Mouse (Mus musculus) urinary bladder, adult 2 months (tissue): ENCODE results near the gene Ndufa9. TPM values are rescaled to one million over a fixed set of nuclear protein-coding genes. Genes with fewer than 3 reads are reported as not detected.

ENCODE experiments used
- polyA plus RNA-seq: library from polyadenylated mRNA; depleted of rRNA; stranded (reverse); fragments of >200 nt; gene quantifications from 2 replicates; pipeline ENCODE4 v1.2.3, GENCODE M21; 2012; rRNA removed

Gene Ndufa9
- polyA plus RNA-seq, 1 experiment, result 100 TPM

Other genes with a start within 250 kb of the Ndufa9 start
- 1.3 and 1.7 TPM in 2 replicates for gene Kcna1, start 202.8 kb downstream of the Ndufa9 start, polyA plus RNA-seq
- gene Kcna6, start 108.5 kb downstream of the Ndufa9 start, polyA plus RNA-seq, result 4.2 and 4.8 TPM in 2 replicates
- 0.03 and 0.06 TPM in 2 replicates for gene Akap3, start 4.0 kb upstream of the Ndufa9 start, polyA plus RNA-seq
- gene Dyrk4, start 72.7 kb upstream of the Ndufa9 start, polyA plus RNA-seq, result 0.03 and 0.06 TPM in 2 replicates
- 2.4 and 3.6 TPM in 2 replicates for gene Rad51ap1, start 90.5 kb upstream of the Ndufa9 start, polyA plus RNA-seq
- gene D6Wsu163e, start 90.8 kb upstream of the Ndufa9 start, polyA plus RNA-seq, result 14.3 and 15.9 TPM in 2 replicates
- gene Fgf6, start 166.4 kb upstream of the Ndufa9 start, polyA plus RNA-seq, result not detected in 2 replicates
- gene Fgf23, start 223.8 kb upstream of the Ndufa9 start, polyA plus RNA-seq, result not detected in 2 replicates